Mouse (Mus musculus): ENCODE results near the gene Acsl1.

Acsl1 gene

DNA sequence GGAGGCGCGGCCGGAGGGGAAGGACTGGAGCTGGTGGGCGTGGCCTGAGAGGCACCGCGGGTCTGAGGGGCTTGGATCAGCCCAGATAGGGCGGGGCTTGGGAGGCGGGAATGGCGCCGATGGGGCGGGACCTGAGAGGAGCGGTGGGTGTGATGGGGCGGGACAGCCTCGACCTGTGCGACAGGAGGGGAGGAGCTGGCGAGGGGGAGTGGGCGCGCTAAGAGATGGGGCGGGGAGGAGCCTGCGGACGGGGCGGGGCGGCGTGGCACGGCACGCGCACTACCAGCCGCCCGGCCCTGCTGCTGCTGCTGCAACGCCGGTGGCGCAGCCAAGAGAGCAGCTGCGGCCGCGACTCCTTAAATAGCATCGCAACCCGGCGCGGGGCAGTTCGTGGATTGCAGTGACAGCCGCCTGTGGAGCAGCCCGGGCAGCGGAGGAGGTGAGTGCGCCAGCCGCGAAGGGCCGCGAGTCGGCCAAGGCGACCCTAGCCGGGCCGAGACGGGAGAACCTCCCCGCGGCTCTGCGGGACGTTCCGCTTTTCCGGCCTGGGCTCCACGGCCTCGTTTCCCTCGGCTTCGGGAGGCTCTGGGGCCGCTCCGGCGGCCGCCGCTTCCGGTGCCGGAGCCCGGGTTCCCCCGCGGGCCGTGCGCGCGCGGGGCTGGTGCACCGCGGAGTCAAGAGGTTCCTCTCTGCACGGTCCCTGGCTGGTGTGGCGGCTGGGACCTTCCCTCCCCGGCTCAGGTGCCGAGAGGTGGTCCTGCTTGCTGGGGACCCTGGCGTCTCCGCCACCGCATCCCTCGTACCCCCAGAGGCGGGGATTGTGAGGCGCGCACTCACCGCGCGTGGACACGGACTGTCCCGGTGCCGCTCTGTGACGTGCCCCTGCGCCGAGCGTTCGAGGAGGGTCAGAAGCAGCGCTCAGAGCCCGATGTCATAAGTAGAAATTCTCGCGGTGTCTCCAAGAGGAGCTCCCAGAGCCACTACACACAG, at the start of gene Acsl1:
Gene Acsl1, plus strand, starts transcription at position 246 of the 990 bp plus-strand sequence.
- peak; percentile 96 for DNase-seq (ENCODE audit: low read depth, low spot score)

DNA sequence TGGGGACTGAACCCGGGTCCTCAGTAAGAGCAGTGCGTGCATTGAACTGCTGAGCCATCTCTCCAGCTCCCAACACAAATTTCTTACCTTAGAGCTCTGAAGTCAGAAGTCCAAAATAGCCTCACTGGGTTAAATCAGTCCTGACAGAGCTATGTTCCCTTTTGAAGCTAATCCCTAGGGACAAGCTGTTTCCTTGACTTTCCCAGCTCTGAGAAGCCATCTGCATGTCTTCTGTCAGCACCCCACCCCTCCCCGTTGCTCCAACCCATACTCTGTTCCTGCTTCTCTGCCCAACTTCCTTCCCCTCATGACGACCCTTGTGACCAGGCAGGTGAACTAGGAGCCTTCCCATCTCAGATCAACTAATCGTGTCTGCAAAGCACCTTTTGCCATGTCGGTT, 49.3 kb upstream of the Acsl1 start:
- DNase-seq (ENCODE audit: low read depth, low spot score), result no peak

DNA sequence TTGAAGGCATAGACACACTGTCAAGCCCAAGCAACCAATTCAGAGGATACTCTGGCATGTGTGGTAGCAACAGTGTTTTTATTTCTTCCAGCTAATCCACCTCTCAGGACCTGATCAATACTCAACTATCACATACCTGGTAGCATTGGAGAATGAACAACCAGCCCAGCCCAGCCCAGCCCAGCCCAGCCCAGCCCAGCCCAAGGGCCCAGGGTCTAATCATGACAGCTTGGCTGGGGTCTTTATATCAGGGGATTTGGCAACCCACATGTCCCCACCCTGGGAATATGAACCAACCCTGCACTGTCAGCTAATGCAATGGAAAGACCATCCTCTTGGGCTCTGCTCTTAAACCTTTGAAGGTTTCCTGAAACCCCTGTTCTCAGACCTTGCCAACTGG, 42.9 kb upstream of the Acsl1 start:
- DNase-seq (ENCODE audit: low read depth, low spot score), result no peak

DNA sequence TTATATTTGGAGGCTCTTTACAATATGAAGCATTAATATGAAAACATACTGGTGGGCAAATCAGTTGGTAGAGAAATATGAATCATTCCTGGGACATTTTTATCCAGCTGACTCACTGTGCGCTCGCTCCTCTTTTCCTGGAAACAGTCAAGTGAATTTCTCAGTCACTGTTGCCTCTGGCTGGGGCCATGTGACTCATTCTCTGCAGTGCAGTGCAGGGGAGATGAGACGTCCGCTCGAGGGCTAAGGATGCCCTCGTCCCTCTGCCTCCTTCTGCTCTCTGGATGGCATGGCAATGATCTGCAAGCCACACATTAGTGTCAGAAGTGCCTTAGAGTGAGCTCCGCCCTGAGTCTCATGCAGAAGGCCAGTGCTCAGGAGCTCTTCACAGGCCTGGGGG, 41.0 kb upstream of the Acsl1 start:
- peak; percentile 79 for DNase-seq (ENCODE audit: low read depth, low spot score)

DNA sequence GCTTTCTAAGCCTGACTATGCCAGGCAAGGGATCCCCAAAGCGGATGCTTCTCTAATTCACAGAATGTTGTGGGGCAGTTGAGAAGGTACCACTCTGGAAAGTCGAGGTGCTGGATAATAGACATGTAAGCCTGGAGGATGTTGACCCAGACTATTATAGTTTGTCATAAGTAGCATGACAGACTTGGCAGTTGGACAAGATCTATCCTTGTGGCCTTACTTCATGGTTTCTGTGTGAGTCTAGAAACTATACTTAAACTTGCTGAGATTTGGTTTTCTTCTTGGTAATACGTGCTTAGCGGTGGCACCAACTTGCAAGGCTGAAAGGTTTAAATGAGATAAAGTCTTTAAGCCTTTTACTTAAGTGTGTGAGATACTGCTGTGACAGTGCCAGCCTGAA, 38.9 kb upstream of the Acsl1 start:
- DNase-seq (ENCODE audit: low read depth, low spot score), result no peak

DNA sequence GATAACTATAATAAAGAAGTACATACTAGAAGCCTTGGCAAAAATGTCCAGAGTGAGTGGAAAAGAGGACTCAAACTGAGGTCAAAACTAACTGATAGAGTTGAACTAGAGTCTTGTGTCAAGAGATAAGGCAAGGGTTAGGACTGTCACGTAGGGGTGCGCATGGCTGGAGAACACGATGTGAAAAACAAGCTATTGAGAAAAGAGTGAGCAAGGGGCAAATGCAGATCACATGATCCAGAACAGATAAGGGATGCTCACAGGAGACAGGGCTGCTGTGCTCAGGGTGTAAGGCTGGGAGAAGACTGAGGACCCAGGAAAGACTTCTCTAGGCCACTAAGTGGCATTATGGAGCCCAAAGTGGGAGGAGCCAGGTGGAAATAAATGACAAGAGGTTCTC, 38.3 kb upstream of the Acsl1 start:
- no peak for DNase-seq (ENCODE audit: low read depth, low spot score)

DNA sequence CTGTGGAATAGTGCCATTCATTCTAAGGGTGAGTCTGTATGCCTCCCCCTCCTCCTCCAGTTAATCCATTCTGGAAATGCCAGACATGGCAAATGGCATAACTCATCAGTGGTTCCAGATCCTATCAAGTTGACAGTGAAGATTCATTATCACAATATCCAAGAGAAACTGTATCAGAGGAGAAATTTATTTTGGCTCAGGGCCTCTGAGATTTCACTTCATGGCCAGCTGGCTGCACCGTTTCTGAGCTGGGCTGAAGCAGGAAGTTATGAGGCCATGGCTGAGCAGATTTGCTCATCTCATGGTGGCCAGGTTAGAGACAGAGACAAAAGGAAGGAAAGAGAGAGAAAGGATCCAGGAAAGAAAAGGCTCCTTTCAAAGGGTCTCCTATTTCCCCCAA, 37.2 kb upstream of the Acsl1 start:
- no peak for DNase-seq (ENCODE audit: low read depth, low spot score)

DNA sequence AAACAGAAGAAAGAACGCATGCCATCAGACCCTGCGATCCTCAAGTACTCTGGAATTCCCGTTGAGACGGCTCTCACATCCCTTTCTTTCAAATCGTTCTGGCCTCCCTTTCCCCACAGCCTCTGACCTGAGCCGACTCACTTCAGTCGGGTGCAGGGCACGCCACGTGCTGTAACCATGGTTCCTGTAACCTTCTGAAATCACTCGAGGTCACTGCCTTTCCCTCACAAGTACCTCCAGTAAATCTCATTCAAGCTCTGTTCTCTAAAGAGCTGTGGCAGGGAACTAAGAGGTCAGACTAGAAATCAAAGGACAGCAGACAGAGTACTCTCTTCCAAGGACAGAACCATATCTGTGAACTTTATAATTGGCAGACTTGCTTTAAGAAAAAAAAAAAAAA, 32.3 kb upstream of the Acsl1 start:
- no peak for DNase-seq (ENCODE audit: low read depth, low spot score)

DNA sequence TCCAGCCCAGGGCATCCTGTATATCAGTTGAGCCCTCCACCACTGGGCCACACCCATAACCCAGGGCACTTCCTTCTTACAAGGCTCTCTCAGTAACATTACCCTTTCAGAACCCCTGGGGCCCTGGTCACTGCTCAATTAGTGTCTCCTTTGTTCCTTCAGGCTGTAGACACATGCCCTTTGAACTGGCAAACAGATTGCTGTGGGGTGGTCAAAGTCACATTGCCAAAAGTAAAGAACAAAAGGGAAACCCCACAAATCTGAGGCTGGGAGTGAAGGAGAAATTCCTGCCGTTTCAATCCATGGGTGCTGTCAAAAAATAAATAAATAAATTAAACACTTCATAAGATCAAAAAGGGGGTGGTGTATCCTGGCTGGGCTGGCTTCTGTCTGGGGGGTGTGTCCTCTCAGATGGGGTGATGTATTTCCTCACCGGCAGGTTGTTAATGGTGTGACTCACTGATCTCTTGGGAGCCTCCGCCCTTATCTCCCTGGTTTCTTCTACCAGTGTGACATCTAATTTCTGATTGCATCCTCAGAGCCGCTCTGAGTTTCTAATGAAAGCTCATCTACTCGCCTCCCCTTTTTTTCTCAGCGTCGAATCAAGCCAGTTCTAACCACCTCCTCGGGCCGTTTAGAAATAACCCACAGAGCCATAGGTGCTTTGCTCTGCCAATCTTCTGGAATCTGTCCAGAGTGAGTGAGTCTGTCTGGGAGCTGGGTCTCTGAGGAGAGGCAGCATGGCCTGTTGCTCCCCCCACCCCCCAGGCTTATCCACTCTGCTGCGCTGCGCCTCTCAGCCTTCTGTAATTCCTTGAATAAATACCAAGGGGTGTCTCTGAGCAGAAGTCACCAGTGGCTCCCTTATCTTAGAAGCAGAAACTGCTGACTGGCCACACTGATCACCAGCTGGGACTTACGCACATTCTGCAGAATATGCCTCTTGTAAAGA, 24.6 kb upstream of the Acsl1 start:
- no peak for DNase-seq (ENCODE audit: low read depth, low spot score)

DNA sequence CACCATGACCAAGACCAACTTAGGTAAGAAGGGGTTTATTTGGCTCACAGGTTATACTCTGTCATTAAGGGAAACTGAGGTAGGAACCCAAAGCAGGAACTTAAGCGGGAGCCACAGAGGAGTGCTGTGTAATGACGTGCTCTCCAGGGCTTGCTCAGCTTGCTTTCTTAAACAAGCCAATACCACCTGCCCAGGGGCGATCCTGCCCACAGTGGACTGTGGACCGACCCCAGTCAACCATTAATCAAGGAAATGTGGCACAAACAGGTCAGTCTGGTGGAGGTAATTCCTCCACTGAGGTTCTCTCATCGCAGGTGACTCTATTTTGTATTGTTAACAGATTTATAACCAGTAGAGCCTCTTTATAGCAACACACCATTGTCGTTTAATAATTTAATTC, 23.5 kb upstream of the Acsl1 start:
- DNase-seq (ENCODE audit: low read depth, low spot score), result no peak

DNA sequence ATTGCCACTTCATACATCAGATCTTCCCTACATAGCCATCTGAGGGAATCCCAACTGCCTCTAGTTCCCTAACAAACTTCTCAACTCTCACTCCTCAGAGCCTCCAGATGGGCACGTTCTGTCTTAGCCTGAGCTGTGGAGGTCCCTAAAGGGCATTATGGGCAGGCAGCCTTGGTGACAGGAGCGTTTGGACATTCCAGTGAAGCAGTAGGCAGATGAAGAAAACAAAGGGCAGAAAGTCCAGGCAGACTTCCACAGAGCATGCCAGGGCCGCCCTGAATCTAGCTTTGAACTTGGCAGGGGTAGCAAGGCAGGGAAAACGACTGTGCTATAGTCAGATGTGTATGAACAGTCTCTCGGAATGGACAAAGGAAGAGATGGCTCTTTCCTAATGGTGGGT, 22.2 kb upstream of the Acsl1 start:
- DNase-seq (ENCODE audit: low read depth, low spot score), result no peak

DNA sequence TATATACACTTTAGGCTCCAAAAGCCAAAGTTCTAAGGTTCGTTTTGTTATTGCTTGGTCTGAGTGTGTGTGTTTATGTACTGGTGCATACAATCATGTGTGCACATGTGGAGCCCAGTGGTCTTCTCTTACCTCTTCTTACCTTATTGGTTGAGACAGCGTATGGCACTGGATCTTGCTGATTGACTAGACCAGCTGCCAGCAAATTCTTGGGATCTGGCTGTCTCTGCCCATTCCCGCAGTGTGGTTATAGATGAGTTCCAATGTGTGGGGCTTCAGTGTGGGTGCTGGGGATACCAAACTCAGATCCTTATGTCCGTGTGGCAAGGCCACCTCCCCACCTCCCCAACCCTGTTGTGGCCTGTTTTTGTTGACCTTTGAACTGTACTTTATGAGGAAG, 21.8 kb upstream of the Acsl1 start:
- DNase-seq (ENCODE audit: low read depth, low spot score), result no peak

DNA sequence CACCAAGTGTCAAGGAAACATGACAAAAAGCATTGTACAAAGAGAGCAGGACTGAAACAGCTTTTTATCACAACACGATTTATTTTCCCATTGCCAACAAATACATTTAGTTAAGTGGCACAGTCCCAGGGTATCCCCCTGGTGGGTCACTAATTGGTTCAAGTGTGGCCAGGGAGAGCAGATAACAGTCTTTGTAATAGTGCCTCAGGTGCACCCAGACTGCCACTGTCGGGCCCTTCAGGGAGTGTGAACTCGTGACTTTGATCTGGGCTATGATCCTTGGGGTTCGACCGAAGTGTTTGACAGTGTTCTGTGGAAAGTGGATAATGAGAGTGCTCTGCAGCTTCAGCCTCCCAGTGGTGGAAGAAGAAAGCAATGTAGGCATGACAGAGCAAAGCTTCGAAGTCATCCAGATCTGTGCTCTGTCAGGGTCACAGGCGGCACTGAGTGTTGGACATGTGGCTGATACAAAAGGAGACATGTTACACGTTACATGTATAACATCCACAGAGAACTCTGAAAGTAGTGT, 21.1 kb upstream of the Acsl1 start:
- no peak for DNase-seq (ENCODE audit: low read depth, low spot score)

DNA sequence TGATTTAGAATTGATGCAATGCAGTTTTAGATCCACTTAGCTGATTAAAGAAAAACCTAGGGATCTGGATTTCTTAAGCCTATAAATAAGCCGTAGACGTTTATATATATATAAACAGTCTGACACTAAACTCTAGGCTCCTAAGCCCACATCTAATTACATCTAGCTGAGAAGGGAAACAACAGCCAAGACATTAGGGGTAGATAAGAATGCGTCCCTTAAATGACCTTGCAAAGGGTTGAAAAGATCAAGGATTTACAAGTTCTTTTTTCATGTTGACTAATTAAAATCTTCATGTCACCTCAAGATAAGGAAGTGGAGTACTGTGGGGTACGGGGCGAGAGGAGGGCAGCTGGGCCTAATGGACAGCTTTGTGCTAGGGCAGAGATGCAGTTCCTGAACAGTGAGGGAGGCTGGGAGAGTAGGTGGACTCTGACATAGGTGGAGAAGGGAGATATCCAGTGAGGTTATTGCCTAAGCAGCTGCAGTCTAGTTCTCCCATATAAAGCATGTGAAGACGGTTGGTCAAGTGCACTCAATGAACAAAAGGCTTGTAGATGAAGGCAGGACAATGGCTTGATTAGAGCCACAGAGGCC, 12.5 kb upstream of the Acsl1 start:
- no peak for DNase-seq (ENCODE audit: low read depth, low spot score)

DNA sequence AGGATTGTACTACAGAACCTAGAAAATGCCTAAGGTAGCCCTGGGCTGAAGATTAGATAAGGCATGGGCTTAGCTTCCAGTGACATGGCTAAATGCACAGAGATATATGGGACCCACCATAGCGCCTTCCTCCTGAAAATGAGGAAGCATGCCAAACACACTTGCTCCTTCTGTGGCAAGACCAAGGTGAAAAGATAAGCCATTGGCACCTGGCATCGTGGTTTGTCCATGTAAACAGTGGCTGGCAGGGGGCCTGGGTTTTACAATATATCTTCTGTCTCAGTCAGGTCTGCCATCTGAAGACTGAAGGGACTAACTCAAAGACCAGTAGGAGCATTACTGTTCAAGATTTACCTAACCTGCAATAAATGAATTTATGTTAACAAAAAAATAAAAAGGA, 2.4 kb upstream of the Acsl1 start:
- no peak for DNase-seq (ENCODE audit: low read depth, low spot score)

DNA sequence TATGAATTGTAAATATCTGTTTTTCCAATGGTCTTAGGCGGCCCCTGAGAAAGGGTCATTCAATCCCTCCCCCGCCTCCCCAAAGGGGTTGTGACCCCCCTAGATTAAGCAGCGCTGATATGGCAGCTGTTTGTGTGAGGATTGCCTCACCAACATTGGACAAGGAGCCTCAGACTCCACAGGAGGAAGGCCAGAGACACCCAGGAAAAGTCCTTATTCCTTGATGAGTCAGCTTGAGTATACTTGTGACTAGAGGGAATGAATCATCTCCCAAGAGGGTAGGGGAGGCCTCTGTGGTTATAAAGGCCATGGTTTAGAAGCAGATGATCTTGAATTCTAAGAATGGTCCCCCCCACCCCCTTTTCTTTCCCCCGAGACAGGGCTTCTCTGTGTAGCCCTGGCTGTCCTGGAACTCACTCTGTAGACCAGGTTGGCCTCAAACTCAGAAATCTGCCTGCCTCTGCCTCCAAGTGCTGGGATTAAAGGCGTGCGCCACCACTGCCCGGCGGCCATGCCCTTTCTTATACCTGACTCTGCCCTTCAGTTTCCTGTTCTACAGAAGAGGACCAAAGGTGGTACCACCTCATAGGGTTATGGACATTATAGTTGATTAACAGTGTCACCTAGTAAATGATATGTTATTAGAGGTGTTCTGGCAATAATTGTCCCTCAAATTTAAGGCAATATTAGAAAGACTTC, 1.6 kb upstream of the Acsl1 start:
- DNase-seq (ENCODE audit: low read depth, low spot score), result no peak

DNA sequence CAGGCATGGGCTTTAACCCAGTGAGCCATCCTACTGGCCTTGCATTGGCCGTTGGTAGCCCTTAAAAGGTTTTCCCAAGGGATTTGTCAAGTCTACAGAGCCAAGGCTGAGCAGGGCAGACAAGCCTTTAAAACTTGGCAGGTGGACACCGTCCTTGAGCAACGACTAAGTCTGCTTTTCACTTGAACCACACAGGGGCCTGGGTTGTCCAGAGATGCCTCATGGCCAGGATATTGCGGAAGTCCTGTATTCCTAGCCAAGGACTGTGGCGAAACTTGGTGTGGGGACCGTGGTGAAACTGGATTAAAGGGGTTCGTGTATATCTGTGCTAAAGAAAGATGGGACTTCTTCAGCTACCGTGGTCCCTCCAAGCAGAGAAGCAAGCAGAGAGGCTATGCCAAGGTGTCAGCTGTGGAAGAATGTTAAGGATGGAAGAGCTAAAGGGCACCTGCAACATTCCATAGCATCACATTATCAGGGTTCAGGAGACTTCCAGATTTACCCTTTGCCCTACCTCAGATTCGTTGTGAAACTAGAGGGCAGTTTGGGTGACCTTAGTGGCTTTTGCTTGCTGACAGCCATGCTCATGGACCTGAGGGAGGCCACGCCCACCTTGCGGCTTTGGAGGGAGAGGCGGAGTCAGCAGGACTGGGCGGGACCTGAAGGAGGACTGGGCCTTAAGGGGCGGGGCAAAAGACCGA, 596 bp upstream of the Acsl1 start:
- no peak for DNase-seq (ENCODE audit: low read depth, low spot score)

DNA sequence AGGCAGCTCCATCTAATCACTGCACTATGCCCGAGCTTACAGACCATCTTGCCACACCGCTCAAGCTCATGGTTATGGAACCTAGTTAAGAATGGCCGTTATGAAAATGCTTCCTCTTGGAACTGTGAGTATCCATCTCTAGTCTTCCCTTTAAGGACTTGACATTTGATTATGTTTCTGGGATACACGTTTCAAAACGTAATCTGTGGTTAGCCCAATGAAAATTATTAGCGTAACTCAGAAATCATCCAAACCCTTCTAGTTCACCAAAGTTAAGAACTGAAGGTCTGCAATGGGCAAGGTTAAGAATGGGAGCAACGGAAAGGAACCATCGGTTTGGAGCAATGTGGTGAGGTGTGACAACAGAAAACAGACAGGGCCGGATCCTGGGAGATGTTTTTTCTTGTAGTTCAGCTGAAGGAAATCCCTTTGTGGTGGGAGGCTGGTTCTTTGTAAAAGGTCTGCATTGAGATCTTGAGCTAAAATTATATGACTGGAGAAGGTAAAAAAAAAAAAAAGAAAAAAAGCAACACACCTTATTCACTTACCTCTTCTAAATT, 1.2 kb downstream of the Acsl1 start:
- DNase-seq (ENCODE audit: low read depth, low spot score), result no peak

DNA sequence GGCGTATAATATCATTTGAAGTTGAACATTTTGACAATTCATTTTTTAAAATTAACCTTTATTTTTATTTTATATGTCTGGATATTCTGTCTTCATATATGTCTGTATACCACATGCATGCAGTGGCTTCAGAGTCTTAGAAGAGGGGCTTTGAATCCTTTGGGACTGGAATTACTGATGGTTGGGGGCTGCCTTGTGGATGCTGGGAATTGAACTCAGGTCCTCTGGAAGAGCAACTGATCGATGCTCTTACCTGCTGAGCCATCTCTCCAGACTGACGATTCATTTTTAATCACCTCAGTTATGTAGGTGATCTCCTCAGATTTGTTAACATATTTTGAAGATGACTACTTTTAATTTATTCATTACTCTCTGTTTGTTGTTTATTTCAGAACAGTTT, 3.3 kb downstream of the Acsl1 start:
- no peak for DNase-seq (ENCODE audit: low read depth, low spot score)

DNA sequence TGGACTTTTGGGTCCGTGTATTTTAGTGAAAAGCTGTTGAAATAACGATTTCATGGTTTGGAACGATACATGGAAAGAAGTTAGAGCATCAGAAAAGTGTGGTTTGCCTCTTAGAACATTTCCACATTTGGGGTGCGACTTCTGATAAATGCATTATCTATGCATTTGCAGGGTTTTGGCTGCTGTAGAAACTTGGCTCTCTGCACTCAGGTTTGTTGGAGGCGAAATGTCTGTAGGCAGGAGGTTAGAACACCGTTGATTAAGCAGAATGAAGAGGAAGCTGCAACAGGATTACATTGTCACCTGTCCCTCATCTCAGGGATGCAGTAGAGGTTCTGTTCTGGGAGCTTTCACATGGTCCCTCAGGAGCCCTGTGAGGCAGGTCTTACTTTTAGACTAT, 3.8 kb downstream of the Acsl1 start:
- no peak for DNase-seq (ENCODE audit: low read depth, low spot score)

Data from telencephalon, adult 2 months (tissue).